8 mouse cellular contexts compared by ENCODE assay signal in genomic region chrX:113298031-113298430, GRCm38 (mm10). TPM values are rescaled to one million over a fixed set of nuclear protein-coding genes. Genes with fewer than 3 reads are reported as not detected.
A peak's percentile ranks its signal among the peaks of the same experiment; 100 is the strongest.
DNase-seq lines count a peak whose midpoint lies in the region; ATAC-seq and TF ChIP-seq lines count a peak whose summit lies in the region.

No protein-coding gene starts in this region.

- H3K27ac ChIP-seq in heart, embryonic 14.5 days (replicated peaks in 1 of 2; ENCODE audit: control insufficient read depth in 1 of 2, insufficient read depth in 1 of 2, low read depth in 2 of 2, low read length in 2 of 2) = no peak overlapping the region
- H3K27ac ChIP-seq in kidney, postnatal 0 days = no peak overlapping the region
- no peak overlapping the region for H3K27ac ChIP-seq in neural tube, embryonic 14.5 days (ENCODE audit: low read depth, low read length)
- no peak overlapping the region for H3K27ac ChIP-seq in thymus, adult 2 months (ENCODE audit: control insufficient read depth, insufficient read depth, low read length)

- ATAC-seq in heart, embryonic 14.5 days (ENCODE audit: insufficient number of reproducible peaks, insufficient read depth, low FRiP score, low read depth) = peak; percentile 97
- ATAC-seq in kidney, postnatal 0 days (replicated peaks; ENCODE audit: low FRiP score, low read depth) = peak; percentile 99
- ATAC-seq in neural tube, embryonic 14.5 days (ENCODE audit: low read depth) = peak; percentile 98

- H3K9ac ChIP-seq in heart, embryonic 14.5 days (ENCODE audit: low read length) = peak overlapping the region; percentile 55; the same call in 1 of the 2 replicates
- H3K9ac ChIP-seq in kidney, postnatal 0 days (ENCODE audit: low read depth, low read length) = 0 out of 2 replicates have a peak overlapping the region, but pooled peaks have one; percentile 13
- peak overlapping the region; percentile 28; the same call in 1 of the 2 replicates for H3K9ac ChIP-seq in neural tube, embryonic 14.5 days (replicated peaks; ENCODE audit: low read depth, low read length)

- TF ChIP-seq POLR2A in thymus, adult 2 months (IDR thresholded peaks at IDR 0.05; ENCODE audit: control insufficient read depth, extremely low read depth, insufficient read depth, low read length, poor library complexity) = no peak

- TF ChIP-seq CTCF in kidney, postnatal 0 days (IDR thresholded peaks at IDR 0.05; ENCODE audit: low read depth) = no peak
- no peak for TF ChIP-seq CTCF in thymus, adult 2 months (IDR thresholded peaks at IDR 0.05; ENCODE audit: borderline replicate concordance, control insufficient read depth, extremely low read depth, insufficient read depth, low read length, poor library complexity)

- H3K4me3 ChIP-seq in heart, embryonic 14.5 days (ENCODE audit: control insufficient read depth in 1 of 2, insufficient read depth in 1 of 2, low read depth in 1 of 2, low read length in 2 of 2) = peak overlapping the region; percentile 44 to 54
- peak overlapping the region; percentile 45 for H3K4me3 ChIP-seq in kidney, postnatal 0 days (replicated peaks; ENCODE audit: low read depth, low read length)
- peak overlapping the region; percentile 38 for H3K4me3 ChIP-seq in neural tube, embryonic 14.5 days (ENCODE audit: low read depth, low read length)
- H3K4me3 ChIP-seq in thymus, adult 2 months (ENCODE audit: control insufficient read depth, insufficient read depth, low read length) = peak overlapping the region; percentile 56

- H3K27me3 ChIP-seq in heart, embryonic 14.5 days (ENCODE audit: control insufficient read depth, insufficient read depth, low read length) = no peaks in the 10 kb centered on the region
- no peaks in the 10 kb centered on the region for H3K27me3 ChIP-seq in kidney, postnatal 0 days (ENCODE audit: insufficient read depth, low read length)
- no peaks in the 10 kb centered on the region for H3K27me3 ChIP-seq in neural tube, embryonic 14.5 days (ENCODE audit: control insufficient read depth, insufficient read depth, low read length)
- H3K27me3 ChIP-seq in thymus, adult 2 months (ENCODE audit: control insufficient read depth, insufficient read depth, low read length) = no peaks in the 10 kb centered on the region

- WGBS in heart, embryonic 14.5 days = 14% methylated on average over 18 of the region's 18 CpGs
- 19% methylated on average over 18 of the region's 18 CpGs for WGBS in kidney, postnatal 0 days
- WGBS in neural tube, embryonic 14.5 days = 19% methylated on average over 17 of the region's 18 CpGs
- WGBS in thymus, adult 2 months = under 1% methylated on average over 18 of the region's 18 CpGs

- no peaks in the 10 kb centered on the region for H3K9me3 ChIP-seq in heart, embryonic 14.5 days (ENCODE audit: control insufficient read depth, low read length)
- no peaks in the 10 kb centered on the region for H3K9me3 ChIP-seq in kidney, postnatal 0 days (replicated peaks; ENCODE audit: low read length)
- no peaks in the 10 kb centered on the region for H3K9me3 ChIP-seq in neural tube, embryonic 14.5 days (ENCODE audit: control insufficient read depth, low read length)

- H3K4me2 ChIP-seq in heart, embryonic 14.5 days (ENCODE audit: low read length) = peak overlapping the region; percentile 83
- peak overlapping the region; percentile 63 for H3K4me2 ChIP-seq in kidney, postnatal 0 days (ENCODE audit: low read length)
- H3K4me2 ChIP-seq in neural tube, embryonic 14.5 days (ENCODE audit: low read depth, low read length) = peak overlapping the region; percentile 60

- no peaks in the 10 kb centered on the region for H3K36me3 ChIP-seq in heart, embryonic 14.5 days (ENCODE audit: control insufficient read depth, insufficient read depth, low read length)
- no peaks in the 10 kb centered on the region for H3K36me3 ChIP-seq in kidney, postnatal 0 days (ENCODE audit: insufficient read depth, low read length)
- no peaks in the 10 kb centered on the region for H3K36me3 ChIP-seq in neural tube, embryonic 14.5 days (ENCODE audit: control insufficient read depth, insufficient read depth, low read length)
- H3K36me3 ChIP-seq in thymus, adult 2 months (ENCODE audit: control insufficient read depth, insufficient read depth, low read length) = no peaks in the 10 kb centered on the region

- DNase-seq in layer of hippocampus, adult 18-20 months (ENCODE audit: low spot score in 2 of 2) = peak; percentile 1 to 2
- no peak for DNase-seq in layer of hippocampus, adult 9-10 months (ENCODE audit: low spot score)
- peak; percentile 39 for DNase-seq in embryo, embryonic 11.5 days (ENCODE audit: low read depth, low spot score)
- DNase-seq in kidney, postnatal 0 days (ENCODE audit: low spot score) = peak; percentile 68
- peak; percentile 36 to 49 for DNase-seq in lung, adult 18-20 months
- DNase-seq in thymus, adult 2 months = peak; percentile 72

- H3K4me1 ChIP-seq in heart, embryonic 14.5 days (ENCODE audit: control insufficient read depth in 2 of 2, insufficient read depth in 2 of 2, low read length in 2 of 2) = no peaks in the 10 kb centered on the region
- no peaks in the 10 kb centered on the region for H3K4me1 ChIP-seq in kidney, postnatal 0 days (replicated peaks; ENCODE audit: insufficient read depth, low read length)
- no peaks in the 10 kb centered on the region for H3K4me1 ChIP-seq in neural tube, embryonic 14.5 days (ENCODE audit: control insufficient read depth, insufficient read depth, low read length)
- peaks cover 13% of the 10 kb centered on the region for H3K4me1 ChIP-seq in thymus, adult 2 months (replicated peaks; ENCODE audit: control insufficient read depth, insufficient read depth, low read length)

RNA-seq across cellular contexts. Expression of gene Dach2, which starts 0.7 kb away (rescaled TPM):
- total RNA-seq in layer of hippocampus, adult 18-20 months (2021) = 1 to 10 TPM in 1 of 2 experiments, under 1 TPM in 1; 0.76 to 1.4 TPM
- 0.23 and 0.62 TPM in 2 replicates for polyA plus RNA-seq in heart, embryonic 14.5 days (2014; fragmentation: Nextera tagmentation; extraction: Ambion mirVana)
- 6.8 and 7.7 TPM in 2 replicates for polyA plus RNA-seq in kidney, postnatal 0 days (2015; fragmentation: Nextera tagmentation; extraction: Ambion mirVana)
- polyA plus RNA-seq in neural tube, embryonic 14.5 days (2014; fragmentation: Nextera tagmentation; extraction: Ambion mirVana) = 8.1 and 10.0 TPM in 2 replicates
- 0.10 and 0.63 TPM in 2 replicates for polyA plus RNA-seq in thymus, adult 2 months (2012; rRNA removed)
